Mouse (Mus musculus) kidney, embryonic 16.5 days (tissue): ENCODE results near the gene Acacb. TPM values are rescaled to one million over a fixed set of nuclear protein-coding genes. Genes with fewer than 3 reads are reported as not detected.

Source experiments
- ATAC-seq: fragments of 200-750 bp; cut with Nextera tagmentation; 2 replicates; pipeline ENCODE4 v1.8.0; 2017; ENCODE audit warnings: moderate TSS enrichment; ENCODE audit not compliant: low FRiP score, low TSS enrichment
- H3K27ac ChIP-seq: fragments of 300-500 bp; sonication (generic); 2 replicates; pipeline ENCODE4 v1.5.1; 2014; ENCODE audit warnings: low read length
- H3K27me3 ChIP-seq: fragments of 300-500 bp; sonication (generic); 2 replicates; pipeline ENCODE4 v1.6.1; 2014; ENCODE audit warnings: low read length, control low read depth, mixed read lengths; ENCODE audit not compliant: insufficient read depth
- H3K36me3 ChIP-seq: fragments of 300-500 bp; sonication (generic); 2 replicates; pipeline ENCODE4 v1.6.1; 2014; ENCODE audit warnings: low read length, control low read depth, mixed read lengths; ENCODE audit not compliant: insufficient read depth
- H3K4me1 ChIP-seq: fragments of 300-500 bp; sonication (generic); 2 replicates; pipeline ENCODE4 v1.6.1; 2014; ENCODE audit warnings: low read length, control low read depth, mixed read lengths; ENCODE audit not compliant: insufficient read depth
- H3K4me2 ChIP-seq: fragments of 300-500 bp; sonication (generic); replicated peaks from 2 replicates; pipeline ENCODE4 v1.6.1; 2014; ENCODE audit warnings: low read depth, low read length
- H3K4me3 ChIP-seq: fragments of 300-500 bp; sonication (generic); 2 replicates; pipeline ENCODE4 v1.5.1; 2014; ENCODE audit warnings: mild to moderate bottlenecking, low read length
- H3K9ac ChIP-seq: fragments of 300-500 bp; sonication (generic); replicated peaks from 2 replicates; pipeline ENCODE4 v1.6.1; 2014; ENCODE audit warnings: low read length
- H3K9me3 ChIP-seq: fragments of 300-500 bp; sonication (generic); 2 replicates; pipeline ENCODE4 v1.6.1; 2016; ENCODE audit warnings: low read length, control low read depth
- WGBS: fragments of 180-500 bp; shearing (Covaris S2); extraction: QIAGEN DNeasy Blood & Tissue Kit; methylation state at CpG from one replicate; pipeline ENCODE4 v1.1.7; 2014; 5-methylcytosine and 5-hydroxymethylcytosine counted together
- polyA plus RNA-seq: library from polyadenylated mRNA; unstranded; fragments of >200 nt; fragmentation: Nextera tagmentation; extraction: Ambion mirVana; gene quantifications from 2 replicates; pipeline ENCODE4 v1.2.1, GENCODE M21; 2015

Gene Acacb
- polyA plus RNA-seq, 1 experiment from 2014 or later: 4.7 TPM

DNA sequence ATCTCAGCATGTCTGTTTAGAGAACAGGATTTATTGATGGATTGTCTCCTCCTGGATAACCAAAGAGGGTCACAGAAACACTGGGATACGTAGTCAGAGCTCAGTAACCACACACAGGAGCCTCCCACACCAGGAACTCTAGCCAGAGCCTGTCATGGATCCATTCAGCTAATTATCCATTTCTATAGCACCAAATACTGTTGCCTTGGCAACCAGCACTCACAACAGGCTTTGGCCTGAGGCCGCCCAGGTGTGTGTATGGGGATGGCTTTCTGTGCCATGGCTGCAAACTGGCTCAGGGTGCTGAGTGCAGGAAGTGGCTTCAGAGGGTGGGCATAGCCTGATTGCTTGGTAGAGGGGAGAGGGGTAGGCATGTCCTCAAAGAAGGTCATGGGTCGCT, 143.7 kb downstream of the Acacb start:
- H3K9ac ChIP-seq: no peak overlapping the region
- H3K4me1 ChIP-seq: peaks cover 3% of the 10 kb centered on the region; the same call in 1 of the 2 replicates
- H3K36me3 ChIP-seq: no peaks in the 10 kb centered on the region
- H3K27ac ChIP-seq: no peak overlapping the region
- ATAC-seq: no peak
- H3K27me3 ChIP-seq: no peaks in the 10 kb centered on the region
- H3K9me3 ChIP-seq: no peaks in the 10 kb centered on the region
- H3K4me2 ChIP-seq: no peak overlapping the region
- WGBS: 63% methylated on average over 3 of the region's 3 CpGs
- no peak overlapping the region for H3K4me3 ChIP-seq

GRCm38 (mm10) chr5:114296693-114297631, 150.6 kb downstream of the Acacb start:
- H3K27ac ChIP-seq: no peak overlapping the region
- 24% methylated on average over 22 of the region's 22 CpGs for WGBS
- H3K27me3 ChIP-seq: no peaks in the 10 kb centered on the region
- H3K9ac ChIP-seq: 0 out of 2 replicates have a peak overlapping the region, but pooled peaks have one; percentile 27
- H3K4me3 ChIP-seq: no peak overlapping the region
- H3K36me3 ChIP-seq: no peaks in the 10 kb centered on the region
- H3K4me2 ChIP-seq: peak overlapping the region; percentile 16; the same call in 1 of the 2 replicates
- ATAC-seq: no peak
- H3K4me1 ChIP-seq: peaks cover 4% of the 10 kb centered on the region; the same call in 1 of the 2 replicates
- no peaks in the 10 kb centered on the region for H3K9me3 ChIP-seq

- no peak overlapping the region for H3K27ac ChIP-seq
- no peaks in the 10 kb centered on the region for H3K27me3 ChIP-seq
- peaks cover 4% of the 10 kb centered on the region; the same call in 1 of the 2 replicates for H3K4me1 ChIP-seq
- H3K9ac ChIP-seq: no peak overlapping the region
- 0 out of 2 replicates have a peak, but pooled peaks have one; percentile 31 for ATAC-seq
- no peak overlapping the region for H3K4me2 ChIP-seq
- no peaks in the 10 kb centered on the region for H3K36me3 ChIP-seq
- WGBS: 58% methylated on average over 18 of the region's 18 CpGs
- no peaks in the 10 kb centered on the region for H3K9me3 ChIP-seq
- H3K4me3 ChIP-seq: no peak overlapping the region
Measured at GRCm38 (mm10) chr5:114298212-114298894, 152.0 kb downstream of the Acacb start.

DNA sequence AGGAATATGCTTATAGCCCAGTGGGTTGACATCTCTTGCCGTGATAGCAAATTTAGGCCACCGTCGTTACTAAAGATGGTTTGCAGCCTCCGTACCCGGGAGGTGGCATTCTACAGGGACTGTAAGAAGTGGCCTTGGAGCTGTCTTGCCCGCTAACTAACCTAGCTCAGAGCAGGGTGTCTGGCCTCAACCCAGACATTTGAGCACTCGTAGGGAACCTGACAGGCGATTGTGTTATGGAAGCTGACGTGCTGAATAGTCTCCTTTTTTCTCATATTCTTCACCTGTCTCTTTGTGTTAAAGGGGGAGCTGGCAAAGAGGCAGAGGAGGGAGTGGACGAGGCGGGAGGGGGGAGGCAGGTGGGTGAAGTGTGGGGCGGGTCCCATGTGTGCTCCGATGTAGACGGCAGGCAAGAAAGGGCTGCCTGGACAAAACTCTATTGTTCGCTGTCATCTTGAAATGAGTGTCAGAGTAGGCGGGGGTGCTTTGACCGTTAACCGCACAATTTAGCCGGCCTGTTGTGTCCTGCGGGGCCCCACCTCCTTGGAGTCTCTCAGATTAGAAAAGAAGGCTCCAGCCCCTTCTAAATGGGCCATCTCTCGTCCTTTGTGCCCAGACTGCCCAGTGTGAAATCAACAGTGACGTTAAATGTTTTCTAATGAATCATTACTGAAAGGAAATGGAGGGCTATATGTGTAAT, 153.0 kb downstream of the Acacb start:
- Histone ChIP-seq H3K9me3 (no peaks in the 10 kb centered on the region), H3K9ac (no peak overlapping the region), H3K4me3 (no peak overlapping the region), H3K4me2 (no peak overlapping the region), H3K27me3 (no peaks in the 10 kb centered on the region), H3K36me3 (no peaks in the 10 kb centered on the region), H3K4me1 (peaks cover 4% of the 10 kb centered on the region; the same call in 1 of the 2 replicates), H3K27ac (no peak overlapping the region)
- no peak for ATAC-seq
- 66% methylated on average over 22 of the region's 22 CpGs for WGBS

- ATAC-seq: no peak
- 85% methylated on average over 24 of the region's 24 CpGs for WGBS
- H3K4me3 ChIP-seq: no peak overlapping the region
Measured at GRCm38 (mm10) chr5:114299883-114300610, 153.7 kb downstream of the Acacb start.

More at GRCm38 (mm10) chr5:114299883-114300610, 153.7 kb downstream of the Acacb start:
- Histone ChIP-seq H3K4me2 (no peak overlapping the region), H3K27me3 (no peaks in the 10 kb centered on the region), H3K9me3 (no peaks in the 10 kb centered on the region), H3K36me3 (no peaks in the 10 kb centered on the region), H3K9ac (no peak overlapping the region), H3K27ac (no peak overlapping the region), H3K4me1 (peaks cover 4% of the 10 kb centered on the region; the same call in 1 of the 2 replicates)

Other genes starting within 250 kb of the Acacb start
- 122 and 126 TPM in 2 replicates for gene Coro1c, start 237.8 kb upstream of the Acacb start, polyA plus RNA-seq
- gene Ssh1, start 152.6 kb upstream of the Acacb start, polyA plus RNA-seq: 15.0 and 16.7 TPM in 2 replicates
- gene Dao, start 142.8 kb upstream of the Acacb start, polyA plus RNA-seq: 20.4 and 22.5 TPM in 2 replicates
- gene Usp30, start 81.1 kb upstream of the Acacb start, polyA plus RNA-seq: 12.0 and 14.0 TPM in 2 replicates
- 0.36 and 0.42 TPM in 2 replicates for gene Svop, start 55.0 kb upstream of the Acacb start, polyA plus RNA-seq
- 8.7 and 9.1 TPM in 2 replicates for gene Alkbh2, start 18.3 kb upstream of the Acacb start, polyA plus RNA-seq
- gene Ung, start 16.1 kb upstream of the Acacb start, polyA plus RNA-seq: 56.2 and 57.0 TPM in 2 replicates
- 0.10 TPM in 1 of 2 replicates, not detected in the other for gene Foxn4, start 127.3 kb downstream of the Acacb start, polyA plus RNA-seq
- 2.4 and 2.8 TPM in 2 replicates for gene Myo1h, start 142.6 kb downstream of the Acacb start, polyA plus RNA-seq
- gene Kctd10, start 234.0 kb downstream of the Acacb start, polyA plus RNA-seq: 116 and 124 TPM in 2 replicates
- gene Ube3b, start 234.1 kb downstream of the Acacb start, polyA plus RNA-seq: 51.5 and 54.0 TPM in 2 replicates